Mouse (Mus musculus): ENCODE results near the gene Asb14. TPM values are rescaled to one million over a fixed set of nuclear protein-coding genes. Genes with fewer than 3 reads are reported as not detected.

Gene Asb14
- polyA plus RNA-seq (2012; ENCODE audit: insufficient read depth, low replicate concordance), result not detected in 2 replicates

DNA sequence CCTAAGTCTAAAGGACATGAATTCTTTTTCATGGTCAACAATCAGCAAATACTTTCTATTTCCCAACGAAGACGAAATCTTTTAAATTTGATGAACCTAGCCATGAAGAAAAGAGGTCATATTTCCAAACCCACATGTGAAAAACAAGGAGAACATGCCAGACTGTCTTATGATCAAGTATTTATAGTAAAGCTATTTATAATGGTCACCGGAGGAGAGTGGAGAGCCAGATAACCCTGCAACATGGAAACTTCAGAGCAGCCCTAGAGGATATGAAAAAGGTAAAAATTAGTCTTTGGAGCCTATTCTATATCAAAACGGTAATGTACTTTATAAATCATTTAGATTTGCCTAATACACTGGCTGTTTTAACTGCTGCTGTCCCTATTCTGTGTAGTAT lies at the start of gene Asb14:
Asb14 (plus strand) TSS at position 166 of the 400 bp plus-strand sequence.
- TF ChIP-seq GATA1 (IDR thresholded peaks at IDR 0.05; ENCODE audit: borderline replicate concordance, low read length), result no peak
- TF ChIP-seq FLI1 (IDR thresholded peaks at IDR 0.05; ENCODE audit: low read length), result no peak
- Histone ChIP-seq H3K4me1 (peaks cover 5% of the 10 kb centered on the region), H3K4me3 (replicated peaks) (no peak within 1 kb of the TSS), H3K9me3 (no peaks in the 10 kb centered on the region), H3K27me3 (replicated peaks) (no peaks in the 10 kb centered on the region), H3K36me3 (replicated peaks; ENCODE audit: low read length) (no peaks in the 10 kb centered on the region)

DNA sequence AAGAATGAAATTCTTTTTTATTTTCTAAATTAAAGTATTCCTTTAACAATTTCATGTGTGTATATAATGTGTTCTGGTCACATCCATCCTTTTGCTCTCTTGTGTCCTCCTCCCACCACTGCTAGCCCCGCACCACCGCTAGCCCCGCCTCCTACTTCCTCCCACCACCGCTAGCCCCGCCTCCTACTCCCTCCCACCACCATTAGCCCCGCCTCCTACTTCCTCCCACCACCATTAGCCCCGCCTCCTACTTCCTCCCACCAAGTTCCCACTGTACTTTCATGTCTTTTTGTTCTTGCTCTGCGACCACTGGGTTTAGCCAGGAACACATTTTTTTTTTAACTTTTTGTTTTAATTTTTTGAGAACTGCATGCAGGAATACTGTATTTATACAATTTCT lies 41.3 kb upstream of the Asb14 start:
- no peaks in the 10 kb centered on the region for H3K9me3 ChIP-seq
- no peak for TF ChIP-seq GATA1 (IDR thresholded peaks at IDR 0.05; ENCODE audit: borderline replicate concordance, low read length)
- no peak for TF ChIP-seq FLI1 (IDR thresholded peaks at IDR 0.05; ENCODE audit: low read length)
- H3K4me3 ChIP-seq (replicated peaks), result no peak overlapping the region
- H3K36me3 ChIP-seq (replicated peaks; ENCODE audit: low read length), result no peaks in the 10 kb centered on the region
- H3K27me3 ChIP-seq (replicated peaks), result no peaks in the 10 kb centered on the region
- H3K4me1 ChIP-seq, result peaks cover 19% of the 10 kb centered on the region

DNA sequence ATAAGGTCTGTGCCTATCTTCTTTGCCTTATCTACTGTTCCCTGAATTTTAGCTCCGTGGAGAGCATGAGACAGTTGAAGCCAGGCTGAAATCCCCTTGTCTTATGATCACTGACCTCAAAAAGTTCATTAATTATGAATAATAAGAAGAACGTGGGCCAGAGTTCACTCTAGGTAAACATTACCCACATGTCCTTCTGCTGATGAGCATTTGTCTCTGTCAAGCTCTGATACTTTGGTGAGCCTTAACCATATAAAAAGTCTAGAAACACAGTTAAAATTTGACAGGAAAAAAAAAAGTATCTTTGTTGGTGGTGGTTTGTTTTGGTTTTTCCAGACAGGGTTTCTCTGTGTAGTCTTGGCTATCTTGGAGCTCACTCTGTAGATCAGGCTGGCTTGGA lies 40.3 kb upstream of the Asb14 start:
- no peak overlapping the region for H3K4me3 ChIP-seq (replicated peaks)
- H3K27me3 ChIP-seq (replicated peaks), result no peaks in the 10 kb centered on the region
- H3K4me1 ChIP-seq, result peaks cover 25% of the 10 kb centered on the region
- no peak for TF ChIP-seq GATA1 (IDR thresholded peaks at IDR 0.05; ENCODE audit: borderline replicate concordance, low read length)
- no peak for TF ChIP-seq FLI1 (IDR thresholded peaks at IDR 0.05; ENCODE audit: low read length)
- H3K9me3 ChIP-seq, result no peaks in the 10 kb centered on the region
- H3K36me3 ChIP-seq (replicated peaks; ENCODE audit: low read length), result no peaks in the 10 kb centered on the region

DNA sequence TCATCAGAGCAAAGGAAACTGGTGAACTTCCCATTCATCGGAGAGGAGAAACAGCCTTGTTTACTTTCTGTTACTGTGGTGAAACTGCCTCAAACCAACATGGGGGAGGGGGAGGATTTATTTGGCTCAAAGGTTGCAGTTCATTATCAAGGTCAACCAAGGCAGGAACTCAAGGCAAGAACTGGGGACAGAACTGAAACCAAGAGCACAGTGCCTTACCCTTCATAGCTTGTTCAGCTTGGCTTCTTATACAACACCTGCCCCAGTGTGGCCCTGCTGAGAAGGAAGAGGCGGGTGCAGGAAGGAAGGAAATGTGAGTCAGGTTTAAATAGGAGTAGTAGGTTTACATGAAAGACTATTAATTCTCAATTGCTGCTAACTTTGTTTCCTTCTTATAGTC lies 36.0 kb upstream of the Asb14 start:
- TF ChIP-seq FLI1 (IDR thresholded peaks at IDR 0.05; ENCODE audit: low read length), result no peak
- TF ChIP-seq GATA1 (IDR thresholded peaks at IDR 0.05; ENCODE audit: borderline replicate concordance, low read length), result no peak

DNA sequence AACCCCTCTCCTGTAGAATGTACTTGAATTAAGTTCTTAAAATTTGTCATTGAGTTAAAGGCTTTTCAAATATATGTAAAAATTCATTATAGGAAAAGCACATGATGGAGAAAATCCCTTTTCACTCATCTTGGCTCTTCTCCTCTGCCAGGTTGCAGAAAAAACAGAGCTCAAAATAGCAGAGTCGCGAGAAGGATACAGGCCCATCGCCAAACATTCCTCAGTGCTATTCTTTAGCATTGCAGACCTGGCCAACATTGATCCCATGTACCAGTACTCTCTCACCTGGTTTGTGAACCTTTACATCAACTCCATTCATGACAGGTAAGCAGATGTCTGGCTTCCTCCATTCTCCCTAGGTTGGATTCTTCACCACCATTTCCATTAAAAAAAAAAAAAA lies 35.3 kb upstream of the Asb14 start:
- Histone ChIP-seq H3K4me3 (replicated peaks) (no peak overlapping the region), H3K27me3 (replicated peaks) (no peaks in the 10 kb centered on the region), H3K36me3 (replicated peaks; ENCODE audit: low read length) (peaks cover 5% of the 10 kb centered on the region), H3K9me3 (peaks cover 4% of the 10 kb centered on the region; the same call in 1 of the 2 replicates), H3K4me1 (peaks cover 17% of the 10 kb centered on the region)
- TF ChIP-seq GATA1 (IDR thresholded peaks at IDR 0.05; ENCODE audit: borderline replicate concordance, low read length) (no peak), FLI1 (IDR thresholded peaks at IDR 0.05; ENCODE audit: low read length) (no peak)

More for the DNA sequence above, 36.0 kb upstream of the Asb14 start:
- Histone ChIP-seq H3K9me3 (peaks cover 4% of the 10 kb centered on the region; the same call in 1 of the 2 replicates), H3K4me1 (peaks cover 20% of the 10 kb centered on the region), H3K27me3 (replicated peaks) (no peaks in the 10 kb centered on the region), H3K36me3 (replicated peaks; ENCODE audit: low read length) (peaks cover 5% of the 10 kb centered on the region), H3K4me3 (replicated peaks) (peak overlapping the region; percentile 81)

DNA sequence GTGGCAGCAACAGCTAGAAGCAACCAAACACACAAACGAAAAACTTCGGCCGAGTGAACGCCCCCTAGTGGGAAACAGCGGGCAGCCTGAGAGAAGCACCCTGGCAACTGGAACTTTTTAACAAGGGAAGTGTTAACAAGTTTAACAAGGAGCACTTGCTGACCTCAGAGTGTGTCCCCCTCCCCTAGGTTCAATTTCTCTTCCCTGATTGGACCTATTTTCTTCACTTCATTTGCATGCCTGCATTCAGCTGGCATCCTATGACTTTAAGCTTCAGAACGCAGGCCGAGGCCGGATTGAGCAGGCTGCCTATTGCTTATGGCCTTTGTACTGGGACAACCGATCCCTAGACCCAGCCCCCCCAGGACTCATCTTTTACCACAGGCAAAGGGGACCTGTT lies 27.0 kb upstream of the Asb14 start:
- TF ChIP-seq FLI1 (IDR thresholded peaks at IDR 0.05; ENCODE audit: low read length) (no peak), GATA1 (IDR thresholded peaks at IDR 0.05; ENCODE audit: borderline replicate concordance, low read length) (no peak)
- Histone ChIP-seq H3K4me1 (no peaks in the 10 kb centered on the region), H3K27me3 (replicated peaks) (no peaks in the 10 kb centered on the region), H3K4me3 (replicated peaks) (no peak overlapping the region), H3K36me3 (replicated peaks; ENCODE audit: low read length) (no peaks in the 10 kb centered on the region), H3K9me3 (no peaks in the 10 kb centered on the region)

DNA sequence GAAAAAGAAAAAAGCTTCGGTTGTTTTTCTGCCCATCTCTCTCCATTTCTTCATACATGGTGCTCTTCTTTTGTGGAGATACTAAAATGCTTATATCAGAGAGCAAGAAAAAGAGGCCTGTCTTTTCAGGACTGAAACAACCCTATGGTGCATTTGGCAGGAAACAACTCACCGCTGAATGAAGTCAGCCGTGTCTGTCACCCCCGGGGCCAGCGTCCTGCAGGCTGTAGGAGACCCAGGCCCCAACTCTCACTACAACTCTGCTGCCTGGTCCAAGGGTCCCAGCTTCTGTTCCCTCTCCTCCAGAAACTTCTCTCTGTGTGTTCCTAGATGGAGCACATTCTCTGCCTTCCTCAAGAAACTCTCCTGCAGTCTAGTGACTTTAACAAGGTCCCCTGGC lies 26.1 kb upstream of the Asb14 start:
- no peak for TF ChIP-seq FLI1 (IDR thresholded peaks at IDR 0.05; ENCODE audit: low read length)
- TF ChIP-seq GATA1 (IDR thresholded peaks at IDR 0.05; ENCODE audit: borderline replicate concordance, low read length), result no peak
- Histone ChIP-seq H3K4me3 (replicated peaks) (no peak overlapping the region), H3K9me3 (no peaks in the 10 kb centered on the region), H3K27me3 (replicated peaks) (no peaks in the 10 kb centered on the region), H3K4me1 (no peaks in the 10 kb centered on the region), H3K36me3 (replicated peaks; ENCODE audit: low read length) (no peaks in the 10 kb centered on the region)

DNA sequence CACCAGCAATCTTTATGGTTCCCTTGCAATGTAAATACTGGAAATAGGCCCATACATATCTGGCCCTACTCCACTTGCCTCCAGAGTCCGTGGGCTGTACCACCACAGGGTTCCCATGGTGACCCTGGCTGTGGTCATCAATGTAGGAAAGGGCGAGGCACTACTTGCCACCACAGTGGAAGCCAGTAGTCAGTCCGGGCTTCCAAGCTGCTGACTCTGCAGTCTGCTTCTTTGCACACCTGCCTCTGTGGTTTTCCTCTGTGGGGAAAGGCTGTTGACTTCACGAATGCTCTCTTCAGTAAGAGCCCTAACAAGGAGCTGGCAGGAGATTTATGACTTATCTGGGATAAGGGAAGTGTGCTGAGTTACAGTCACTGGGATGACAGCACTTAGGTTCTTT lies 15.6 kb upstream of the Asb14 start:
- Histone ChIP-seq H3K36me3 (replicated peaks; ENCODE audit: low read length) (no peaks in the 10 kb centered on the region), H3K27me3 (replicated peaks) (no peaks in the 10 kb centered on the region), H3K9me3 (no peaks in the 10 kb centered on the region), H3K4me3 (replicated peaks) (peak overlapping the region; percentile 53), H3K4me1 (peaks cover 11% of the 10 kb centered on the region)
- no peak for TF ChIP-seq FLI1 (IDR thresholded peaks at IDR 0.05; ENCODE audit: low read length)

DNA sequence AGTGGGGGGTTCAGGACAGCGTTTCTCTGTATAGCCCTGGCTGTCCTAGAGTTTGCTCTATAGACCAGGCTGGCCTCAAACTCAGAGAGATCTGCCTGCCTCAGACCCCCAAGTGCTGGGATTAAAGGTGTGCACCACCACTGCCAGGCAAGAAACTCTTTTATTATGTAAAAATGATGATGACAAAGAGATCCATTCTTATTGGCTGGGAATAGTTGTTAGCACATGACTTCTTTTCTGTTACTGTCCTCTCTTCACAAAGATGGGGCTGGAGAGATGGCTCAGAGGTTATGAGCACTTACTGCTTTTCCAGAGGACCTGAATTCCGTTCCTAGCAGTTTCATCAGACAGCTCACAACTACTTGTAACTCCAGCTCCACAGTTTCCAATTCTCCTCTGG lies 14.4 kb upstream of the Asb14 start:
- H3K4me3 ChIP-seq (replicated peaks), result no peak overlapping the region
- peaks cover 11% of the 10 kb centered on the region for H3K4me1 ChIP-seq
- TF ChIP-seq FLI1 (IDR thresholded peaks at IDR 0.05; ENCODE audit: low read length), result no peak
- TF ChIP-seq GATA1 (IDR thresholded peaks at IDR 0.05; ENCODE audit: borderline replicate concordance, low read length), result no peak
- no peaks in the 10 kb centered on the region for H3K9me3 ChIP-seq
- no peaks in the 10 kb centered on the region for H3K36me3 ChIP-seq (replicated peaks; ENCODE audit: low read length)
- no peaks in the 10 kb centered on the region for H3K27me3 ChIP-seq (replicated peaks)

DNA sequence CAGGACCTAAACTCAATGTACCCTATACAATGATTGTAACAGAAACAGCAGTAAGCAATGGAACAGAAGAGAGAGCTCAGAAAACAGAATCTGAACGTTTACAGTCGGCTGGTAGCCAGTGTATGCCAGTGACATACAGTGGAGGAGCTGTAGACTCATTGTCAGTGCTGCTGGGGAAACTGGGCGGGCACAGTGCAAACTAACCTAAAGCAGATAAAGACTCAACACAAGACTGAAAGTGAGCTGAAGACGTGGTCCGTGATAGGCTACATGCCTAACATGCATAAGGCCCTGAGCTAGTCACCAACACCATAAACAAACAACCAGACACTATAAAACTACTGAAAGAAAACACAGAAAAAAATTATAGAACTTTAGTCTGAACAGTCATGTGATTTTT lies 12.7 kb upstream of the Asb14 start:
- no peak for TF ChIP-seq GATA1 (IDR thresholded peaks at IDR 0.05; ENCODE audit: borderline replicate concordance, low read length)
- no peak for TF ChIP-seq FLI1 (IDR thresholded peaks at IDR 0.05; ENCODE audit: low read length)
- no peaks in the 10 kb centered on the region for H3K9me3 ChIP-seq

DNA sequence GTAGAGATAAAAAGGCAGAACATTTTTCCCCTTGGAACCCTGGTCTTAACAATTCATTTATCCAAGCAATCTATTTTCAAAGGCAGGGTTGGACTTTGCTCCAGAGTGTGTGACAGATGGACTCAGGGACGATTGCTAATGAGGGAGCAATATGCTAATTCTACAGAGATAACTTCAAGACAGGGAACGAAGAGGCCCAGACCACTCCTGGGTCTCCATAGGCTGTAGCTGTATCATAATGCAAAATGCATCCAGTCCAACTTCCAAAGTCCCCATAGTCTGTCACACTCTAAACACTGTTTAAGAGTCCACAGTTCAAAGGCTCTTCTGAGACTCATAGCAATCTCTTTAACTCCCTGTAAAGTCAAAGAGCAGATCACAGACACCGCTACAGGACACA lies 7.1 kb upstream of the Asb14 start:
- Histone ChIP-seq H3K36me3 (replicated peaks; ENCODE audit: low read length) (no peaks in the 10 kb centered on the region), H3K4me1 (no peaks in the 10 kb centered on the region), H3K4me3 (replicated peaks) (no peak overlapping the region), H3K27me3 (replicated peaks) (no peaks in the 10 kb centered on the region), H3K9me3 (no peaks in the 10 kb centered on the region)
- TF ChIP-seq FLI1 (IDR thresholded peaks at IDR 0.05; ENCODE audit: low read length) (no peak), GATA1 (IDR thresholded peaks at IDR 0.05; ENCODE audit: borderline replicate concordance, low read length) (no peak)

More for the DNA sequence above, 12.7 kb upstream of the Asb14 start:
- no peak overlapping the region for H3K4me3 ChIP-seq (replicated peaks)
- no peaks in the 10 kb centered on the region for H3K27me3 ChIP-seq (replicated peaks)
- H3K36me3 ChIP-seq (replicated peaks; ENCODE audit: low read length), result no peaks in the 10 kb centered on the region
- H3K4me1 ChIP-seq, result peaks cover 11% of the 10 kb centered on the region
